Mouse (Mus musculus) lung, adult 18-20 months (tissue): ENCODE measurements around the gene Spam1.

Experiments used
- DNase-seq, 2 experiments: peaks; one replicate each; pipeline ENCODE4 v3.0.0; 2022; ENCODE audit warnings: mixed read lengths in 2 of 2

The Spam1 gene

GRCm38 (mm10) chr6:24790888-24791287 is at the start of gene Spam1:
TSS of gene Spam1 (plus strand) at chr6:24791188.
- no peak for DNase-seq

GRCm38 (mm10) chr6:24748029-24748428 is 43.0 kb upstream of the Spam1 start, which contains the start of gene Hyal4:
TSS of gene Hyal4 (plus strand) at chr6:24748329.
- DNase-seq = no peak

GRCm38 (mm10) chr6:24759281-24759680 is 31.7 kb upstream of the Spam1 start:
- DNase-seq = no peak

GRCm38 (mm10) chr6:24766261-24766660 is 24.7 kb upstream of the Spam1 start:
- no peak for DNase-seq

- no peak for DNase-seq
Observed at GRCm38 (mm10) chr6:24779182-24779581, 11.8 kb upstream of the Spam1 start.

GRCm38 (mm10) chr6:24822070-24822469 is 31.1 kb downstream of the Spam1 start:
- DNase-seq = no peak
